Mouse (Mus musculus) intestine, postnatal 0 days (tissue): ENCODE data around the gene Psip1. TPM values are rescaled to one million over a fixed set of nuclear protein-coding genes. Genes with fewer than 3 reads are reported as not detected.

ENCODE experiments used
- ATAC-seq: fragments of 200-750 bp; cut with Nextera tagmentation; 2 replicates; pipeline ENCODE4 v1.8.0; 2017; ENCODE audit warnings: mild to moderate bottlenecking, moderate TSS enrichment, moderate library complexity
- H3K27ac ChIP-seq: fragments of 300-500 bp; sonication (generic); 2 replicates; pipeline ENCODE4 v1.5.1; 2014; ENCODE audit warnings: mild to moderate bottlenecking, low read depth, low read length, moderate library complexity
- H3K27me3 ChIP-seq: fragments of 300-500 bp; sonication (generic); replicated peaks from 2 replicates; pipeline ENCODE4 v1.6.1; 2014; ENCODE audit warnings: low read length, mixed read lengths; ENCODE audit not compliant: control insufficient read depth, insufficient read depth
- H3K36me3 ChIP-seq: fragments of 300-500 bp; sonication (generic); 2 replicates; pipeline ENCODE4 v1.6.1; 2014; ENCODE audit warnings: mild to moderate bottlenecking, moderate library complexity; ENCODE audit not compliant: control insufficient read depth, insufficient read depth
- H3K4me1 ChIP-seq: fragments of 300-500 bp; sonication (generic); replicated peaks from 2 replicates; pipeline ENCODE4 v1.6.1; 2014; ENCODE audit warnings: antibody characterized with exemption, low read length, mixed read lengths; ENCODE audit not compliant: control insufficient read depth, insufficient read depth
- H3K4me2 ChIP-seq: fragments of 300-500 bp; sonication (generic); replicated peaks from 2 replicates; pipeline ENCODE4 v1.6.1; 2014; ENCODE audit warnings: low read depth, mild to moderate bottlenecking, moderate library complexity
- H3K4me3 ChIP-seq: fragments of 300-500 bp; sonication (generic); 2 replicates; pipeline ENCODE4 v1.5.1; 2014; ENCODE audit warnings: low read depth, low read length
- H3K9ac ChIP-seq: fragments of 300-500 bp; sonication (generic); 2 replicates; pipeline ENCODE4 v1.6.1; 2014; ENCODE audit warnings: mild to moderate bottlenecking, low read depth, low read length
- H3K9me3 ChIP-seq: fragments of 300-500 bp; sonication (generic); 2 replicates; pipeline ENCODE4 v1.6.1; 2016; ENCODE audit warnings: mixed run types; ENCODE audit not compliant: control insufficient read depth
- CTCF ChIP-seq: sonication (generic); IDR thresholded peaks from 2 replicates; pipeline ENCODE4 v1.5.1; 2016; ENCODE audit warnings: low read depth, mild to moderate bottlenecking, control low read depth, antibody characterized with exemption, moderate library complexity
- WGBS: fragments of 180-500 bp; shearing (Covaris S2); extraction: QIAGEN DNeasy Blood & Tissue Kit; methylation state at CpG from one replicate; pipeline ENCODE4 v1.1.7; 2014; 5-methylcytosine and 5-hydroxymethylcytosine counted together
- polyA plus RNA-seq: library from polyadenylated mRNA; unstranded; fragments of >200 nt; fragmentation: Nextera tagmentation; extraction: Ambion mirVana; gene quantifications from 2 replicates; pipeline ENCODE4 v1.2.1, GENCODE M21; 2015

Gene Psip1
- polyA plus RNA-seq, 1 experiment from 2014 or later, result 32.1 TPM

- Histone ChIP-seq H3K36me3 (no peaks in the 10 kb centered on the region; the same call in 1 of the 2 replicates), H3K27me3 (no peaks in the 10 kb centered on the region), H3K4me1 (0 out of 2 replicates have a peak, but pooled peaks cover 3% of the 10 kb centered on the region), H3K4me2 (no peak overlapping the region), H3K9ac (no peak overlapping the region), H3K4me3 (no peak overlapping the region), H3K9me3 (no peaks in the 10 kb centered on the region), H3K27ac (no peak overlapping the region)
- no peak for TF ChIP-seq CTCF
- no peak for ATAC-seq
- WGBS, result 45% methylated on average over 5 of the region's 5 CpGs
These were observed 2.9 kb upstream of the Psip1 start for GRCm38 (mm10) chr4:83489121-83489520.

GRCm38 (mm10) chr4:83485735-83486116 lies 533 bp downstream of the Psip1 start:
- H3K27me3 ChIP-seq, result no peaks in the 10 kb centered on the region
- peak overlapping the region; percentile 91 for H3K4me3 ChIP-seq
- H3K4me1 ChIP-seq, result 0 out of 2 replicates have a peak, but pooled peaks cover 3% of the 10 kb centered on the region
- peak; percentile 54 for ATAC-seq
- peak overlapping the region; percentile 71 for H3K9ac ChIP-seq
- peak overlapping the region; percentile 87 for H3K27ac ChIP-seq
- WGBS, result 0% methylated on average over 19 of the region's 40 CpGs
- H3K36me3 ChIP-seq, result peaks cover 3% of the 10 kb centered on the region; the same call in 1 of the 2 replicates
- peak; percentile 82 for TF ChIP-seq CTCF
- peak overlapping the region; percentile 78 for H3K4me2 ChIP-seq
- H3K9me3 ChIP-seq, result no peaks in the 10 kb centered on the region

- peak overlapping the region; percentile 78 for H3K4me2 ChIP-seq
- 0 out of 2 replicates have a peak, but pooled peaks cover 3% of the 10 kb centered on the region for H3K4me1 ChIP-seq
- peaks cover 3% of the 10 kb centered on the region; the same call in 1 of the 2 replicates for H3K36me3 ChIP-seq
- ATAC-seq, result no peak
- no peak for TF ChIP-seq CTCF
- H3K9ac ChIP-seq, result peak overlapping the region; percentile 71; the same call in 1 of the 2 replicates
- whole genome bisulfite sequencing, result 30% methylated on average over 12 of the region's 12 CpGs
- no peaks in the 10 kb centered on the region for H3K9me3 ChIP-seq
- H3K4me3 ChIP-seq, result peak overlapping the region; percentile 91
- H3K27me3 ChIP-seq, result no peaks in the 10 kb centered on the region
- no peak overlapping the region for H3K27ac ChIP-seq
These were observed 1.0 kb downstream of the Psip1 start for GRCm38 (mm10) chr4:83485250-83485649.

GRCm38 (mm10) chr4:83468208-83468607 lies 18.1 kb downstream of the Psip1 start:
- Histone ChIP-seq H3K27me3 (no peaks in the 10 kb centered on the region), H3K4me3 (no peak overlapping the region), H3K27ac (no peak overlapping the region), H3K4me1 (no peaks in the 10 kb centered on the region), H3K9me3 (no peaks in the 10 kb centered on the region), H3K9ac (no peak overlapping the region), H3K36me3 (peaks cover 59% of the 10 kb centered on the region), H3K4me2 (no peak overlapping the region)
- ATAC-seq, result no peak
- WGBS, result 68% methylated on average over 3 of the region's 3 CpGs
- no peak for TF ChIP-seq CTCF

GRCm38 (mm10) chr4:83467615-83468014 lies 18.6 kb downstream of the Psip1 start:
- Histone ChIP-seq H3K9ac (no peak overlapping the region), H3K36me3 (peaks cover 64% of the 10 kb centered on the region), H3K27me3 (no peaks in the 10 kb centered on the region)

GRCm38 (mm10) chr4:83464827-83465226 lies 21.4 kb downstream of the Psip1 start:
- no peak for TF ChIP-seq CTCF
- no peak overlapping the region for H3K4me2 ChIP-seq
- H3K27me3 ChIP-seq, result no peaks in the 10 kb centered on the region
- H3K9me3 ChIP-seq, result no peaks in the 10 kb centered on the region
- H3K4me3 ChIP-seq, result no peak overlapping the region
- H3K27ac ChIP-seq, result no peak overlapping the region
- H3K36me3 ChIP-seq, result peaks cover 51% of the 10 kb centered on the region
- H3K4me1 ChIP-seq, result no peaks in the 10 kb centered on the region
- no peak for ATAC-seq
- H3K9ac ChIP-seq, result no peak overlapping the region
- 92% methylated on average over 7 of the region's 7 CpGs for WGBS

More at GRCm38 (mm10) chr4:83467615-83468014, 18.6 kb downstream of the Psip1 start:
- Histone ChIP-seq H3K4me2 (no peak overlapping the region), H3K4me1 (no peaks in the 10 kb centered on the region), H3K4me3 (no peak overlapping the region), H3K9me3 (no peaks in the 10 kb centered on the region), H3K27ac (no peak overlapping the region)
- ATAC-seq, result no peak
- WGBS, result 86% methylated on average over 7 of the region's 7 CpGs
- no peak for TF ChIP-seq CTCF

GRCm38 (mm10) chr4:83460106-83460505 lies 26.2 kb downstream of the Psip1 start:
- H3K9me3 ChIP-seq, result no peaks in the 10 kb centered on the region
- H3K4me2 ChIP-seq, result no peak overlapping the region
- no peak overlapping the region for H3K9ac ChIP-seq
- no peak overlapping the region for H3K4me3 ChIP-seq
- peaks cover 69% of the 10 kb centered on the region for H3K36me3 ChIP-seq
- TF ChIP-seq CTCF, result no peak
- no peaks in the 10 kb centered on the region for H3K4me1 ChIP-seq
- WGBS, result 91% methylated on average over 5 of the region's 5 CpGs
- no peak overlapping the region for H3K27ac ChIP-seq
- no peak for ATAC-seq
- H3K27me3 ChIP-seq, result no peaks in the 10 kb centered on the region
